Comparison of ENCODE assay signal across 8 mouse cellular contexts in genomic region chr1:106071237-106072070, GRCm38 (mm10).
DNase-seq lines count a peak whose midpoint lies in the region; ATAC-seq lines count a peak whose summit lies in the region.

No protein-coding gene starts in this region.

- no peak overlapping the region for H3K4me3 ChIP-seq in forebrain, embryonic 11.5 days (ENCODE audit: low read depth, low read length)
- no peak overlapping the region for H3K4me3 ChIP-seq in heart, embryonic 15.5 days
- no peak overlapping the region for H3K4me3 ChIP-seq in liver, embryonic 13.5 days (replicated peaks)
- 0 out of 2 replicates have a peak overlapping the region, but pooled peaks have one; percentile 2 for H3K4me3 ChIP-seq in neural tube, embryonic 13.5 days

- DNase-seq in CD8-positive naive resting alpha-beta T cell, adult 2 months (ENCODE audit: low read depth in 2 of 2, low spot score in 2 of 2) = peak; percentile 55 to 68
- peak; percentile 57 for DNase-seq in brain, embryonic 18.5 days (ENCODE audit: low read depth, low spot score)
- peak; percentile 87 for DNase-seq in forebrain, embryonic 11.5 days (ENCODE audit: low spot score)
- peak; percentile 89 for DNase-seq in kidney, postnatal 10 days
- peak; percentile 9 for DNase-seq in liver, embryonic 13.5 days
- DNase-seq in thymus, adult 18-20 months = peak; percentile 20 to 43

- no peaks in the 10 kb centered on the region for H3K36me3 ChIP-seq in forebrain, embryonic 11.5 days (ENCODE audit: control insufficient read depth, insufficient read depth, low read length)
- no peaks in the 10 kb centered on the region for H3K36me3 ChIP-seq in heart, embryonic 15.5 days
- H3K36me3 ChIP-seq in liver, embryonic 13.5 days = no peaks in the 10 kb centered on the region
- no peaks in the 10 kb centered on the region for H3K36me3 ChIP-seq in neural tube, embryonic 13.5 days

- H3K27ac ChIP-seq in forebrain, embryonic 11.5 days (ENCODE audit: low read depth, low read length) = no peak overlapping the region
- H3K27ac ChIP-seq in heart, embryonic 15.5 days = no peak overlapping the region
- H3K27ac ChIP-seq in liver, embryonic 13.5 days = no peak overlapping the region
- peak overlapping the region; percentile 9; the same call in 1 of the 2 replicates for H3K27ac ChIP-seq in neural tube, embryonic 13.5 days (replicated peaks)

- ATAC-seq in forebrain, embryonic 11.5 days (replicated peaks; ENCODE audit: low FRiP score) = peak; percentile 79
- ATAC-seq in heart, embryonic 15.5 days (replicated peaks; ENCODE audit: insufficient number of reproducible peaks, insufficient read depth, low FRiP score, low read depth) = no peak
- ATAC-seq in liver, embryonic 13.5 days (ENCODE audit: low read depth) = no peak
- ATAC-seq in neural tube, embryonic 13.5 days (ENCODE audit: low read depth) = peak; percentile 84

- H3K9ac ChIP-seq in forebrain, embryonic 11.5 days (ENCODE audit: low read length) = 0 out of 2 replicates have a peak overlapping the region, but pooled peaks have one; percentile 33
- no peak overlapping the region for H3K9ac ChIP-seq in heart, embryonic 15.5 days
- H3K9ac ChIP-seq in liver, embryonic 13.5 days = no peak overlapping the region
- 0 out of 2 replicates have a peak overlapping the region, but pooled peaks have one; percentile 52 for H3K9ac ChIP-seq in neural tube, embryonic 13.5 days

- peaks cover 3% of the 10 kb centered on the region for H3K4me1 ChIP-seq in forebrain, embryonic 11.5 days (replicated peaks; ENCODE audit: control insufficient read depth, insufficient read depth, low read length)
- H3K4me1 ChIP-seq in heart, embryonic 15.5 days (replicated peaks) = peaks cover 6% of the 10 kb centered on the region; the same call in 1 of the 2 replicates
- H3K4me1 ChIP-seq in liver, embryonic 13.5 days (replicated peaks) = no peaks in the 10 kb centered on the region
- peaks cover 10% of the 10 kb centered on the region for H3K4me1 ChIP-seq in neural tube, embryonic 13.5 days (replicated peaks)

- H3K27me3 ChIP-seq in forebrain, embryonic 11.5 days (ENCODE audit: control insufficient read depth, insufficient read depth, low read length) = no peaks in the 10 kb centered on the region
- H3K27me3 ChIP-seq in heart, embryonic 15.5 days = no peaks in the 10 kb centered on the region
- H3K27me3 ChIP-seq in liver, embryonic 13.5 days = peaks cover 7% of the 10 kb centered on the region; the same call in 1 of the 2 replicates
- no peaks in the 10 kb centered on the region; the same call in 1 of the 2 replicates for H3K27me3 ChIP-seq in neural tube, embryonic 13.5 days

- H3K9me3 ChIP-seq in forebrain, embryonic 11.5 days (ENCODE audit: control insufficient read depth, low read length) = no peaks in the 10 kb centered on the region
- no peaks in the 10 kb centered on the region for H3K9me3 ChIP-seq in heart, embryonic 15.5 days (replicated peaks)
- no peaks in the 10 kb centered on the region for H3K9me3 ChIP-seq in liver, embryonic 13.5 days (replicated peaks)
- H3K9me3 ChIP-seq in neural tube, embryonic 13.5 days = no peaks in the 10 kb centered on the region

- peak overlapping the region; percentile 37 for H3K4me2 ChIP-seq in forebrain, embryonic 11.5 days (ENCODE audit: low read depth, low read length, severe bottlenecking)
- H3K4me2 ChIP-seq in heart, embryonic 15.5 days = peak overlapping the region; percentile 31; the same call in 1 of the 2 replicates
- H3K4me2 ChIP-seq in liver, embryonic 13.5 days = no peak overlapping the region
- peak overlapping the region; percentile 46 for H3K4me2 ChIP-seq in neural tube, embryonic 13.5 days

- WGBS in forebrain, embryonic 11.5 days = 11% methylated on average over 9 of the region's 9 CpGs
- WGBS in heart, embryonic 15.5 days = 20% methylated on average over 9 of the region's 9 CpGs
- 15% methylated on average over 9 of the region's 9 CpGs for WGBS in liver, embryonic 13.5 days (ENCODE audit: insufficient replicate concordance)
- WGBS in neural tube, embryonic 13.5 days = 14% methylated on average over 9 of the region's 9 CpGs

Comparison
In these comparisons a context has a peak if more than half of its experiments do, and no peak if none do; other contexts are left out.
1. DNase-seq: peak in every context shown above with its lines; median percentile 89 in kidney, postnatal 10 days; 87 in forebrain, embryonic 11.5 days; 62 in CD8-positive naive resting alpha-beta T cell, adult 2 months; 57 in brain, embryonic 18.5 days; 32 in thymus, adult 18-20 months; 9 in liver, embryonic 13.5 days.
2. ATAC-seq: peak in forebrain, embryonic 11.5 days (single experiment) and neural tube, embryonic 13.5 days (single experiment); none in heart, embryonic 15.5 days (single experiment) and liver, embryonic 13.5 days (single experiment).
3. H3K9ac ChIP-seq: peak in forebrain, embryonic 11.5 days (single experiment) and neural tube, embryonic 13.5 days (single experiment); none in heart, embryonic 15.5 days (single experiment) and liver, embryonic 13.5 days (single experiment).